Mouse (Mus musculus): ENCODE measurements around the gene Cacna1c.

DNA sequence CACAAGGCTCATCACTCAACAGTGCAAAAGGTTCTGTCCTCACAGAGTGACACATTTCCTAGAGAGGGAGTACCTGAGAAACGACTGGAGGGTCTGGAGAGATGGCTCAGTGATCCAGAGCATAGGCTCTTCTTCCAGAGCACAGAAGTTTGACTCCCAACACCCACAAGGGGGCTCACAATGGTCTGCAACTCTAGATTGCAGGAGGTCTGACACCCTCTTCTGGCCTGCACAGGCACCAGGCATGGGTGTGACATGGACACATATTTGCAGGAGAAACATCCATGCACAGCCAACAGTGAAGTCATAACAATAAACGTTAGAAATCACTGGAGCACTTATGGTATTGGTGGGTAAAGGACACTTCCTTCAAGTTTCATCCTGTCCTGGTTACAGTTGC is 173.4 kb downstream of the Cacna1c start:
- no peak for TF ChIP-seq POLR2A (IDR thresholded peaks at IDR 0.05; ENCODE audit: insufficient read depth, low read length)
- no peak for TF ChIP-seq CTCF (IDR thresholded peaks at IDR 0.05; ENCODE audit: low read depth, low read length)
- TF ChIP-seq EP300 (IDR thresholded peaks at IDR 0.05; ENCODE audit: insufficient read depth, low read depth, low read length): no peak

Measured in ES-Bruce4 (cell line).